Mouse (Mus musculus): ENCODE data around the gene Gfi1. TPM values are rescaled to one million over a fixed set of nuclear protein-coding genes. Genes with fewer than 3 reads are reported as not detected.

Gene Gfi1
- total and polyA plus RNA-seq, 3 experiments = 0.16 TPM; not detected in 2

- no peak overlapping the region for H3K4me3 ChIP-seq
- H3K27ac ChIP-seq = no peak overlapping the region
- peaks cover 41% of the 10 kb centered on the region for H3K27me3 ChIP-seq (ENCODE audit: control insufficient read depth, insufficient read depth, low read length)
- TF ChIP-seq EP300 (IDR thresholded peaks at IDR 0.05; ENCODE audit: insufficient read depth, low read depth, low read length) (no peak), POLR2A (IDR thresholded peaks at IDR 0.05; ENCODE audit: insufficient read depth, low read depth, low read length) (no peak), CTCF (IDR thresholded peaks at IDR 0.05) (no peak)
- intact Hi-C loops (cut with DNase I) = loop anchor here (10.0 kb wide), 1 partner anchor 1256 kb away; no protein-coding TSS in a partner anchor
- no peak overlapping the region for H3K9ac ChIP-seq (ENCODE audit: low read depth, low read length)
- H3K36me3 ChIP-seq (ENCODE audit: control insufficient read depth, insufficient read depth, low read length) = no peaks in the 10 kb centered on the region
- H3K4me1 ChIP-seq (ENCODE audit: control insufficient read depth, insufficient read depth, low read length) = peaks cover 5% of the 10 kb centered on the region
- 17% methylated on average over 5 of the region's 5 CpGs for WGBS
- no peaks in the 10 kb centered on the region for H3K79me2 ChIP-seq (replicated peaks; ENCODE audit: control insufficient read depth, insufficient read depth, low read length)
- no peak for DNase-seq
Observed at GRCm38 (mm10) chr5:107720511-107720910, 5.3 kb downstream of the Gfi1 start.

GRCm38 (mm10) chr5:107719786-107720185, 6.0 kb downstream of the Gfi1 start:
- 33% methylated on average over 1 of the region's 1 CpGs for WGBS
- Histone ChIP-seq H3K27ac (no peak overlapping the region), H3K4me3 (no peak overlapping the region), H3K9ac (ENCODE audit: low read depth, low read length) (no peak overlapping the region), H3K27me3 (ENCODE audit: control insufficient read depth, insufficient read depth, low read length) (peaks cover 37% of the 10 kb centered on the region), H3K4me1 (ENCODE audit: control insufficient read depth, insufficient read depth, low read length) (peaks cover 4% of the 10 kb centered on the region), H3K36me3 (ENCODE audit: control insufficient read depth, insufficient read depth, low read length) (no peaks in the 10 kb centered on the region), H3K79me2 (replicated peaks; ENCODE audit: control insufficient read depth, insufficient read depth, low read length) (no peaks in the 10 kb centered on the region)
- TF ChIP-seq POLR2A (IDR thresholded peaks at IDR 0.05; ENCODE audit: insufficient read depth, low read depth, low read length) = no peak
- no peak for TF ChIP-seq CTCF (IDR thresholded peaks at IDR 0.05)
- TF ChIP-seq EP300 (IDR thresholded peaks at IDR 0.05; ENCODE audit: insufficient read depth, low read depth, low read length) = no peak
- intact Hi-C loops (cut with DNase I) = loop anchor here (10.0 kb wide), 1 partner anchor 1255 kb away; no protein-coding TSS in a partner anchor
- no peak for DNase-seq

GRCm38 (mm10) chr5:107719209-107719608, 6.6 kb downstream of the Gfi1 start:
- 47% methylated on average over 3 of the region's 3 CpGs for WGBS
- peaks cover 33% of the 10 kb centered on the region for H3K27me3 ChIP-seq (ENCODE audit: control insufficient read depth, insufficient read depth, low read length)

GRCm38 (mm10) chr5:107717871-107718361, 7.9 kb downstream of the Gfi1 start:
- intact Hi-C loops (cut with DNase I) = no loop called here
- H3K27ac ChIP-seq = no peak overlapping the region
- no peak for DNase-seq
- no peaks in the 10 kb centered on the region for H3K79me2 ChIP-seq (replicated peaks; ENCODE audit: control insufficient read depth, insufficient read depth, low read length)
- H3K36me3 ChIP-seq (ENCODE audit: control insufficient read depth, insufficient read depth, low read length) = no peaks in the 10 kb centered on the region
- WGBS = 22% methylated on average over 11 of the region's 11 CpGs
- TF ChIP-seq EP300 (IDR thresholded peaks at IDR 0.05; ENCODE audit: insufficient read depth, low read depth, low read length) (no peak), CTCF (IDR thresholded peaks at IDR 0.05) (no peak)
- H3K4me3 ChIP-seq = no peak overlapping the region
- H3K4me1 ChIP-seq (ENCODE audit: control insufficient read depth, insufficient read depth, low read length) = peaks cover 1% of the 10 kb centered on the region; the same call in 1 of the 2 replicates
- peaks cover 20% of the 10 kb centered on the region for H3K27me3 ChIP-seq (ENCODE audit: control insufficient read depth, insufficient read depth, low read length)
- no peak overlapping the region for H3K9ac ChIP-seq (ENCODE audit: low read depth, low read length)

More at GRCm38 (mm10) chr5:107719209-107719608, 6.6 kb downstream of the Gfi1 start:
- Histone ChIP-seq H3K4me1 (ENCODE audit: control insufficient read depth, insufficient read depth, low read length) (peaks cover 4% of the 10 kb centered on the region), H3K4me3 (no peak overlapping the region), H3K27ac (no peak overlapping the region), H3K9ac (ENCODE audit: low read depth, low read length) (no peak overlapping the region), H3K36me3 (ENCODE audit: control insufficient read depth, insufficient read depth, low read length) (no peaks in the 10 kb centered on the region), H3K79me2 (replicated peaks; ENCODE audit: control insufficient read depth, insufficient read depth, low read length) (no peaks in the 10 kb centered on the region)
- DNase-seq = no peak
- TF ChIP-seq POLR2A (IDR thresholded peaks at IDR 0.05; ENCODE audit: insufficient read depth, low read depth, low read length) = no peak
- intact Hi-C loops (cut with DNase I) = no loop called here

- TF ChIP-seq POLR2A (IDR thresholded peaks at IDR 0.05; ENCODE audit: insufficient read depth, low read depth, low read length) = no peak
- no peak for TF ChIP-seq EP300 (IDR thresholded peaks at IDR 0.05; ENCODE audit: insufficient read depth, low read depth, low read length)
- TF ChIP-seq CTCF (IDR thresholded peaks at IDR 0.05) = no peak
- Histone ChIP-seq H3K4me1 (ENCODE audit: control insufficient read depth, insufficient read depth, low read length) (no peaks in the 10 kb centered on the region), H3K27me3 (ENCODE audit: control insufficient read depth, insufficient read depth, low read length) (no peaks in the 10 kb centered on the region; the same call in 1 of the 2 replicates), H3K4me3 (no peak overlapping the region), H3K79me2 (replicated peaks; ENCODE audit: control insufficient read depth, insufficient read depth, low read length) (no peaks in the 10 kb centered on the region), H3K9ac (ENCODE audit: low read depth, low read length) (no peak overlapping the region), H3K36me3 (ENCODE audit: control insufficient read depth, insufficient read depth, low read length) (no peaks in the 10 kb centered on the region), H3K27ac (no peak overlapping the region)
- intact Hi-C loops (cut with DNase I) = no loop called here
- DNase-seq = no peak
- WGBS = 17% methylated on average over 2 of the region's 2 CpGs
Observed at GRCm38 (mm10) chr5:107711689-107712088, 14.1 kb downstream of the Gfi1 start.

- Histone ChIP-seq H3K36me3 (ENCODE audit: control insufficient read depth, insufficient read depth, low read length) (no peaks in the 10 kb centered on the region), H3K4me3 (no peak overlapping the region), H3K79me2 (replicated peaks; ENCODE audit: control insufficient read depth, insufficient read depth, low read length) (no peaks in the 10 kb centered on the region), H3K27ac (no peak overlapping the region), H3K4me1 (ENCODE audit: control insufficient read depth, insufficient read depth, low read length) (no peaks in the 10 kb centered on the region), H3K27me3 (ENCODE audit: control insufficient read depth, insufficient read depth, low read length) (no peaks in the 10 kb centered on the region), H3K9ac (ENCODE audit: low read depth, low read length) (no peak overlapping the region)
- intact Hi-C loops (cut with DNase I) = no loop called here
- 60% methylated on average over 8 of the region's 8 CpGs for WGBS
- TF ChIP-seq POLR2A (IDR thresholded peaks at IDR 0.05; ENCODE audit: insufficient read depth, low read depth, low read length) = no peak
- no peak for TF ChIP-seq CTCF (IDR thresholded peaks at IDR 0.05)
- TF ChIP-seq EP300 (IDR thresholded peaks at IDR 0.05; ENCODE audit: insufficient read depth, low read depth, low read length) = no peak
- no peak for DNase-seq
Observed at GRCm38 (mm10) chr5:107708124-107708797, 17.6 kb downstream of the Gfi1 start.
